ENCODE assay signal across 17 mouse cellular contexts in the genomic region with DNA sequence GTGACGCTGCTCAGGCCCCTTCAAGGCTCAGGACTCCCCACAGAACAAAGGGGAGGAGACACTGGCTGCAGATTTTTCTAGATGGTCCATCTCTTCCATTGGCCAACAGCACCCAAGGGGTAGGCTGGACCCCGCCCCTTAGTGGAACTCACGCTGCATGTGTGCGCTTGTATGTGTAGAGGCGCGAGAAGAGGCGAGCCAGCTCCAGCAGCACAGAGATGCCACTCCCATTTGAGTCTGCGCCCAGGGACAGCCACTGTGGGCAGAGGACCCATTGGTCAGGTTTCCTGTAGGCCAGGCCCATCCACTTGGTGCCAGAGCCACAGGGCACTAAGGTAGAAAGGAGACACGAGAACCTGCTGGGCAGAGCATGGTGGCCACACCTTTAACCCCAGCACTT. TPM values are rescaled to one million over a fixed set of nuclear protein-coding genes. Genes with fewer than 3 reads are reported as not detected.
DNase-seq lines count a peak whose midpoint lies in the region; ATAC-seq lines count a peak whose summit lies in the region.
"Had no signal": no experiment of that assay in that cellular context is flagged by ENCODE, and none has a peak within 500 bp of the region (broad histone marks: within the 10 kb centered on the region; RNA-seq: fewer than 3 reads in every experiment).

No protein-coding gene starts in this region.

- no peak overlapping the region for H3K27ac ChIP-seq in hindbrain, embryonic 13.5 days
- H3K27ac ChIP-seq in hindbrain, embryonic 11.5 days (ENCODE audit: low read depth, low read length) = no peak overlapping the region
- H3K27ac ChIP-seq: embryonic facial prominence, embryonic 13.5 days; embryonic facial prominence, embryonic 15.5 days; forebrain, embryonic 10.5 days; forebrain, embryonic 12.5 days had no signal

- no peaks in the 10 kb centered on the region for H3K27me3 ChIP-seq in hindbrain, embryonic 13.5 days
- no peaks in the 10 kb centered on the region for H3K27me3 ChIP-seq in hindbrain, embryonic 11.5 days (ENCODE audit: control insufficient read depth, insufficient read depth, low read length)
- H3K27me3 ChIP-seq: embryonic facial prominence, embryonic 13.5 days; embryonic facial prominence, embryonic 15.5 days; forebrain, embryonic 12.5 days had no signal

- H3K4me1 ChIP-seq in hindbrain, embryonic 13.5 days (replicated peaks) = peaks cover 24% of the 10 kb centered on the region
- peaks cover 7% of the 10 kb centered on the region for H3K4me1 ChIP-seq in hindbrain, embryonic 11.5 days (replicated peaks; ENCODE audit: control insufficient read depth, insufficient read depth, low read length)

- H3K36me3 ChIP-seq in hindbrain, embryonic 13.5 days = peaks cover 74% of the 10 kb centered on the region
- H3K36me3 ChIP-seq in hindbrain, embryonic 11.5 days (ENCODE audit: control insufficient read depth, insufficient read depth, low read length) = peaks cover 19% of the 10 kb centered on the region

- no peaks in the 10 kb centered on the region for H3K9me3 ChIP-seq in hindbrain, embryonic 13.5 days
- H3K9me3 ChIP-seq in hindbrain, embryonic 11.5 days (ENCODE audit: control insufficient read depth, low read length) = no peaks in the 10 kb centered on the region
- H3K9me3 ChIP-seq: embryonic facial prominence, embryonic 13.5 days; embryonic facial prominence, embryonic 15.5 days; forebrain, embryonic 10.5 days; forebrain, embryonic 12.5 days had no signal

- no peak overlapping the region for H3K4me2 ChIP-seq in hindbrain, embryonic 13.5 days
- no peak overlapping the region for H3K4me2 ChIP-seq in hindbrain, embryonic 11.5 days (replicated peaks; ENCODE audit: low read depth, low read length)
- H3K4me2 ChIP-seq: embryonic facial prominence, embryonic 13.5 days; embryonic facial prominence, embryonic 15.5 days; forebrain, embryonic 12.5 days had no signal

- no peak for ATAC-seq in hindbrain, embryonic 13.5 days (ENCODE audit: low FRiP score)
- no peak for ATAC-seq in hindbrain, embryonic 11.5 days (ENCODE audit: low FRiP score)
- ATAC-seq: forebrain, embryonic 14.5 days; forebrain, embryonic 16.5 days had no signal

- H3K4me3 ChIP-seq in hindbrain, embryonic 13.5 days = no peak overlapping the region
- no peak overlapping the region for H3K4me3 ChIP-seq in hindbrain, embryonic 11.5 days (ENCODE audit: low read depth, low read length)
- H3K4me3 ChIP-seq: embryonic facial prominence, embryonic 13.5 days; embryonic facial prominence, embryonic 15.5 days; erythroblast, embryonic 14.5 days; forebrain, embryonic 10.5 days; forebrain, embryonic 12.5 days had no signal

- peak overlapping the region; percentile 19; the same call in 1 of the 2 replicates for H3K9ac ChIP-seq in hindbrain, embryonic 13.5 days
- H3K9ac ChIP-seq in hindbrain, embryonic 11.5 days (ENCODE audit: low read depth, low read length) = no peak overlapping the region
- H3K9ac ChIP-seq: embryonic facial prominence, embryonic 13.5 days; embryonic facial prominence, embryonic 15.5 days; forebrain, embryonic 12.5 days had no signal

- peak; percentile 46 for DNase-seq in cerebellum, adult 9-11 months
- DNase-seq in cerebellum, postnatal 36 days = no peak
- DNase-seq in hindbrain, embryonic 11.5 days (ENCODE audit: low spot score) = no peak
- DNase-seq: adrenal gland, adult 2 months; adrenal gland, postnatal 10 days; adrenal gland, postnatal 25 days; cerebellum, adult 11 months; cerebellum, adult 8-10 months; embryo, embryonic 11 days had no signal

- 96% methylated on average over 9 of the region's 9 CpGs for WGBS in hindbrain, embryonic 13.5 days
- 93% methylated on average over 9 of the region's 9 CpGs for WGBS in hindbrain, embryonic 11.5 days

RNA-seq across cellular contexts. Expression of a gene that starts 5.2 kb away (rescaled TPM):
- polyA plus RNA-seq in hindbrain, embryonic 13.5 days (2015; fragmentation: Nextera tagmentation; extraction: Ambion mirVana) = 56.0 and 62.1 TPM in 2 replicates
- polyA plus RNA-seq in hindbrain, embryonic 11.5 days (2014; fragmentation: Nextera tagmentation; extraction: Ambion mirVana) = 43.5 and 46.9 TPM in 2 replicates

RNA-seq across cellular contexts. Expression of a gene that starts 8.5 kb away (rescaled TPM):
- 61.3 and 69.0 TPM in 2 replicates for polyA plus RNA-seq in hindbrain, embryonic 13.5 days (2015; fragmentation: Nextera tagmentation; extraction: Ambion mirVana)
- polyA plus RNA-seq in hindbrain, embryonic 11.5 days (2014; fragmentation: Nextera tagmentation; extraction: Ambion mirVana) = 12.7 and 13.7 TPM in 2 replicates
- polyA plus RNA-seq: erythroblast, embryonic 14.5 days had no signal

RNA-seq across cellular contexts. Expression of a gene that starts 8.9 kb away (rescaled TPM):
- 0.93 and 0.95 TPM in 2 replicates for polyA plus RNA-seq in hindbrain, embryonic 13.5 days (2015; fragmentation: Nextera tagmentation; extraction: Ambion mirVana)
- polyA plus RNA-seq in hindbrain, embryonic 11.5 days (2014; fragmentation: Nextera tagmentation; extraction: Ambion mirVana) = 0.15 and 0.24 TPM in 2 replicates

RNA-seq across cellular contexts. Expression of a gene that starts 33.0 kb away (rescaled TPM):
- polyA plus RNA-seq in hindbrain, embryonic 13.5 days (2015; fragmentation: Nextera tagmentation; extraction: Ambion mirVana) = 1.2 and 1.7 TPM in 2 replicates
- 0.56 and 0.66 TPM in 2 replicates for polyA plus RNA-seq in hindbrain, embryonic 11.5 days (2014; fragmentation: Nextera tagmentation; extraction: Ambion mirVana)

RNA-seq across cellular contexts. Expression of a gene that starts 35.6 kb away (rescaled TPM):
- 21.3 and 22.4 TPM in 2 replicates for polyA plus RNA-seq in hindbrain, embryonic 13.5 days (2015; fragmentation: Nextera tagmentation; extraction: Ambion mirVana)
- 10.9 and 11.9 TPM in 2 replicates for polyA plus RNA-seq in hindbrain, embryonic 11.5 days (2014; fragmentation: Nextera tagmentation; extraction: Ambion mirVana)
